Mouse (Mus musculus): ENCODE measurements around the gene Gm20422.

DNA sequence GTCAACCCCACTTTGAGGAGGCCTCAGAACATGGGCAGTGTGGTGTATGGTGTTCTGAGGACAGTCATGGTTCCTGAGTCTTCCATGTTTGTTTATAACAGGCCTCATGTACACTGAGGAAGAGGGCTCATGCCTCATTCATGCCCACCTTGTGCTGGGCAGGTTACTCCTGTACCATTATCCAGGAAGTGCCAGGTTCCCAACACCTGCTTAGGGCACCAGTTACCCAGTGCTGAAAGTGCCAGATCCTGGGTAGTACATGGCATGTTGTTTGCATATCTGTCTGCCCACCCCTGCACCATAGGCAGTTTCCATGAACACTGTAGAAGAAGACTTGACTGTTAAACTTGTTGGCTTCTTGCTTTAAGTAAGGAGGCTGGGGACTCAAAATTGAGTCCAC, 27.5 kb upstream of the Gm20422 start:
- TF ChIP-seq POLR2A (IDR thresholded peaks at IDR 0.05; ENCODE audit: extremely low read depth, insufficient read depth, low read length) (no peak), CTCF (IDR thresholded peaks at IDR 0.05; ENCODE audit: extremely low read depth, insufficient read depth, low read length) (no peak)
